Mouse (Mus musculus) left cerebral cortex, postnatal 36 days (tissue): ENCODE measurements around the gene Sirt1. TPM values are rescaled to one million over a fixed set of nuclear protein-coding genes. Genes with fewer than 3 reads are reported as not detected.
"Not testable (repeated sequence)": the region's sequence is repeated elsewhere in the genome, so short reads cannot be mapped to it uniquely, and the experiment has no call there.

Source experiments
- DNase-seq, 2 experiments: peaks; one replicate each; pipeline ENCODE4 v3.0.0; 2021 to 2022; ENCODE audit warnings: low spot score in 2 of 2, mixed read lengths in 1 of 2
- intact Hi-C: fragments of 180-260 bp; cut with DNase I; formaldehyde crosslinking; loops from one replicate; pipeline ENCODE4 v1.15.1; 2025
- total RNA-seq, 2 experiments: library from RNA; stranded (reverse); gene quantifications; 2 replicates each; pipeline ENCODE4 v1.2.3; 2021

Gene Sirt1
- total RNA-seq, 2 experiments from 2014 or later, result 12.4 to 16.1 TPM

GRCm38 (mm10) chr10:63402731-63403504, 21.4 kb upstream of the Sirt1 start:
- intact Hi-C loops, result no loop called here
- DNase-seq, result no peak

GRCm38 (mm10) chr10:63396963-63397362, 15.5 kb upstream of the Sirt1 start:
- no peak for DNase-seq
- intact Hi-C loops, result no loop called here

- intact Hi-C loops, result loop anchor here (10.0 kb wide), 1 partner anchor 144 kb away; the partner anchor contains the start of gene Herc4
- no peak for DNase-seq
Observed at GRCm38 (mm10) chr10:63388948-63389347, 7.4 kb upstream of the Sirt1 start.

- intact Hi-C loops, result loop anchor here (10.0 kb wide), 1 partner anchor 142 kb away; the partner anchor contains the start of gene Herc4
- DNase-seq, result no peak
Observed at GRCm38 (mm10) chr10:63386991-63387390, 5.5 kb upstream of the Sirt1 start.

GRCm38 (mm10) chr10:63386444-63386843, 4.9 kb upstream of the Sirt1 start:
- intact Hi-C loops, result loop anchor here (10.0 kb wide), 1 partner anchor 142 kb away; the partner anchor contains the start of gene Herc4
- DNase-seq, result peak; percentile 79 to 85

GRCm38 (mm10) chr10:63385897-63386296, 4.4 kb upstream of the Sirt1 start:
- intact Hi-C loops, result loop anchor here (10.0 kb wide), 1 partner anchor 141 kb away; the partner anchor contains the start of gene Herc4
- not testable (repeated sequence) for DNase-seq

- DNase-seq, result peak; percentile 71 to 73
- intact Hi-C loops, result loop anchor here (5.0 to 10.0 kb wide), 3 partner anchors 45 to 230 kb away; partner anchors contain the start of gene Herc4
Observed at GRCm38 (mm10) chr10:63382372-63383279, 1.1 kb upstream of the Sirt1 start, which contains the start of gene Dnajc12. Gene Dnajc12 (plus strand): TSS chr10:63382443.

GRCm38 (mm10) chr10:63378948-63379680, 2.4 kb downstream of the Sirt1 start:
- intact Hi-C loops, result loop anchor here (5.0 kb wide), 1 partner anchor 57 kb away; no protein-coding TSS in a partner anchor
- DNase-seq, result no peak

GRCm38 (mm10) chr10:63377468-63377867, 4.0 kb downstream of the Sirt1 start:
- intact Hi-C loops, result loop anchor here (5.0 kb wide), 1 partner anchor 55 kb away; no protein-coding TSS in a partner anchor
- peak; percentile 40 to 60 for DNase-seq

- DNase-seq, result no peak
- intact Hi-C loops, result loop anchor here (5.0 kb wide), 1 partner anchor 54 kb away; no protein-coding TSS in a partner anchor
Observed at GRCm38 (mm10) chr10:63376303-63376702, 5.2 kb downstream of the Sirt1 start.

- no peak for DNase-seq
- intact Hi-C loops, result no loop called here
Observed at GRCm38 (mm10) chr10:63368041-63368440, 13.5 kb downstream of the Sirt1 start.

- no peak for DNase-seq
- intact Hi-C loops, result no loop called here
Observed at GRCm38 (mm10) chr10:63367386-63367785, 14.1 kb downstream of the Sirt1 start.

- intact Hi-C loops, result no loop called here
Observed at GRCm38 (mm10) chr10:63365918-63366455, 15.5 kb downstream of the Sirt1 start.

GRCm38 (mm10) chr10:63360502-63360901, 21.0 kb downstream of the Sirt1 start:
- intact Hi-C loops, result no loop called here
- DNase-seq, result no peak

More at GRCm38 (mm10) chr10:63365918-63366455, 15.5 kb downstream of the Sirt1 start:
- no peak for DNase-seq

GRCm38 (mm10) chr10:63352111-63352510, 29.4 kb downstream of the Sirt1 start:
- intact Hi-C loops, result no loop called here
- DNase-seq, result peak; percentile 22 to 30

GRCm38 (mm10) chr10:63351099-63351498, 30.4 kb downstream of the Sirt1 start:
- intact Hi-C loops, DNase-seq: not testable (repeated sequence)

GRCm38 (mm10) chr10:63350666-63351065, 30.8 kb downstream of the Sirt1 start:
- intact Hi-C loops, result no loop called here
- no peak for DNase-seq

- intact Hi-C loops, result no loop called here
- DNase-seq, result no peak
Observed at GRCm38 (mm10) chr10:63348291-63348690, 33.2 kb downstream of the Sirt1 start.

GRCm38 (mm10) chr10:63344751-63345150, 36.8 kb downstream of the Sirt1 start:
- intact Hi-C loops, result no loop called here
- no peak for DNase-seq
